15 mouse cellular contexts compared by ENCODE assay signal in the genomic region with DNA sequence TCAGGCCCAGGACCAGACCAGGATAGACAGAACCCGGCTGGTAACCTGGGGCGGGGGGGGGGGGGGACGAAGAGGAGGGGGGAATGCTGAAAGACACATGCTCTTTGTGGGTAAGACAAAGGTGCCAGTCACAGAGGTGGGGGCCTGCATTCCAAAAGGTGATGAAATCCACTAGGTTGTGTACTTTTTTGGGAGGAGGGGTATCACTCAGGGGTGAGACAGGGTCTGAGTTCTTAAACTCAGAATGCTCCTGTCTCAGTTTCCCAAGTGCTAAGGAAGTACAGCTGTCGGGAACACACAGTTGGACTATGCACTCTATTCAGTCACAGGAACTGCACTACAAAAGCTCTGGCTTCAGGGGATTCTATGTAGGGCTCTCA. TPM values are rescaled to one million over a fixed set of nuclear protein-coding genes. Genes with fewer than 3 reads are reported as not detected.
DNase-seq lines count a peak whose midpoint lies in the region; ATAC-seq lines count a peak whose summit lies in the region.
"Had no signal": no experiment of that assay in that cellular context is flagged by ENCODE, and none has a peak within 500 bp of the region (broad histone marks: within the 10 kb centered on the region; RNA-seq: fewer than 3 reads in every experiment).

No protein-coding gene starts in this region.

- no peaks in the 10 kb centered on the region for H3K27me3 ChIP-seq in heart, embryonic 10.5 days (ENCODE audit: insufficient read depth, poor library complexity, severe bottlenecking)
- H3K27me3 ChIP-seq in kidney, embryonic 16.5 days (ENCODE audit: insufficient read depth, low read length) = no peaks in the 10 kb centered on the region
- H3K27me3 ChIP-seq in embryonic facial prominence, embryonic 15.5 days = no peaks in the 10 kb centered on the region
- no peaks in the 10 kb centered on the region for H3K27me3 ChIP-seq in limb, embryonic 15.5 days
- H3K27me3 ChIP-seq: CH12.LX; forebrain, embryonic 13.5 days had no signal

- DNase-seq in heart, embryonic 10.5 days (ENCODE audit: low spot score) = peak; percentile 63
- DNase-seq in heart, postnatal 36 days = no peak
- no peak for DNase-seq in kidney, adult 8-10 months
- no peak for DNase-seq in testis, postnatal 10 days (ENCODE audit: low spot score)
- no peak for DNase-seq in spleen, postnatal 10 days (ENCODE audit: low spot score in 2 of 2)
- DNase-seq: layer of hippocampus, adult 9-11 months had no signal

- no peak overlapping the region for H3K4me2 ChIP-seq in kidney, embryonic 16.5 days (replicated peaks; ENCODE audit: low read depth, low read length)
- H3K4me2 ChIP-seq in embryonic facial prominence, embryonic 15.5 days (replicated peaks) = no peak overlapping the region; the same call in 1 of the 2 replicates
- no peak overlapping the region for H3K4me2 ChIP-seq in limb, embryonic 15.5 days
- H3K4me2 ChIP-seq: forebrain, embryonic 13.5 days; midbrain, embryonic 11.5 days had no signal

- peak overlapping the region; percentile 93 for H3K27ac ChIP-seq in heart, embryonic 10.5 days
- H3K27ac ChIP-seq in kidney, embryonic 16.5 days (ENCODE audit: low read length) = peak overlapping the region; percentile 69
- peak overlapping the region; percentile 80 for H3K27ac ChIP-seq in embryonic facial prominence, embryonic 15.5 days (replicated peaks)
- H3K27ac ChIP-seq in limb, embryonic 15.5 days = peak overlapping the region; percentile 69
- H3K27ac ChIP-seq: forebrain, embryonic 13.5 days; liver, embryonic 14.5 days had no signal

- 38% methylated on average over 3 of the region's 4 CpGs for WGBS in heart, embryonic 10.5 days
- 37% methylated on average over 2 of the region's 4 CpGs for WGBS in kidney, embryonic 16.5 days
- WGBS in embryonic facial prominence, embryonic 15.5 days = 53% methylated on average over 4 of the region's 4 CpGs
- WGBS in limb, embryonic 15.5 days = 43% methylated on average over 2 of the region's 4 CpGs

- H3K9ac ChIP-seq in kidney, embryonic 16.5 days (replicated peaks; ENCODE audit: low read length) = 0 out of 2 replicates have a peak overlapping the region, but pooled peaks have one; percentile 35
- H3K9ac ChIP-seq in embryonic facial prominence, embryonic 15.5 days = no peak overlapping the region
- no peak overlapping the region for H3K9ac ChIP-seq in limb, embryonic 15.5 days
- H3K9ac ChIP-seq: liver, embryonic 14.5 days had no signal

- no peak for ATAC-seq in kidney, embryonic 16.5 days (ENCODE audit: low FRiP score, low TSS enrichment)
- ATAC-seq in embryonic facial prominence, embryonic 15.5 days (ENCODE audit: insufficient number of reproducible peaks, low FRiP score, low TSS enrichment, low read depth) = no peak
- ATAC-seq in limb, embryonic 15.5 days (ENCODE audit: insufficient number of reproducible peaks, low FRiP score, low TSS enrichment, low read depth) = no peak

- peaks cover 85% of the 10 kb centered on the region for H3K4me1 ChIP-seq in heart, embryonic 10.5 days
- peaks cover 65% of the 10 kb centered on the region for H3K4me1 ChIP-seq in kidney, embryonic 16.5 days (ENCODE audit: insufficient read depth, low read length)
- H3K4me1 ChIP-seq in embryonic facial prominence, embryonic 15.5 days = peaks cover 66% of the 10 kb centered on the region
- peaks cover 66% of the 10 kb centered on the region for H3K4me1 ChIP-seq in limb, embryonic 15.5 days

- no peaks in the 10 kb centered on the region for H3K9me3 ChIP-seq in heart, embryonic 10.5 days
- H3K9me3 ChIP-seq in kidney, embryonic 16.5 days (ENCODE audit: low read length) = no peaks in the 10 kb centered on the region
- H3K9me3 ChIP-seq in embryonic facial prominence, embryonic 15.5 days (replicated peaks) = no peaks in the 10 kb centered on the region
- H3K9me3 ChIP-seq in limb, embryonic 15.5 days = no peaks in the 10 kb centered on the region
- H3K9me3 ChIP-seq: forebrain, embryonic 13.5 days had no signal

- H3K4me3 ChIP-seq in heart, embryonic 10.5 days = peak overlapping the region; percentile 36; the same call in 1 of the 2 replicates
- H3K4me3 ChIP-seq in kidney, embryonic 16.5 days (ENCODE audit: low read length) = no peak overlapping the region
- no peak overlapping the region for H3K4me3 ChIP-seq in embryonic facial prominence, embryonic 15.5 days (replicated peaks)
- H3K4me3 ChIP-seq in limb, embryonic 15.5 days = no peak overlapping the region
- H3K4me3 ChIP-seq: forebrain, embryonic 13.5 days had no signal

- H3K36me3 ChIP-seq in heart, embryonic 10.5 days = peaks cover 45% of the 10 kb centered on the region
- H3K36me3 ChIP-seq in kidney, embryonic 16.5 days (ENCODE audit: insufficient read depth, low read length) = peaks cover 18% of the 10 kb centered on the region
- H3K36me3 ChIP-seq in embryonic facial prominence, embryonic 15.5 days = peaks cover 18% of the 10 kb centered on the region
- peaks cover 31% of the 10 kb centered on the region for H3K36me3 ChIP-seq in limb, embryonic 15.5 days

- intact Hi-C loops in heart, postnatal 36 days (cut with DNase I) = no loop called here

RNA-seq across cellular contexts. Expression of a gene that starts 10.0 kb away (rescaled TPM):
- 479 and 560 TPM in 2 replicates for polyA plus RNA-seq in heart, embryonic 10.5 days (2016; fragmentation: Nextera tagmentation; extraction: Ambion mirVana)
- total RNA-seq in heart, postnatal 36 days (2021) = 100 to 1,000 TPM; 712 to 745 TPM
- polyA plus RNA-seq in kidney, embryonic 16.5 days (2015; fragmentation: Nextera tagmentation; extraction: Ambion mirVana) = 356 and 362 TPM in 2 replicates
- 285 and 288 TPM in 2 replicates for polyA plus RNA-seq in embryonic facial prominence, embryonic 15.5 days (2015; fragmentation: Nextera tagmentation; extraction: Ambion mirVana)
- 253 and 288 TPM in 2 replicates for polyA plus RNA-seq in limb, embryonic 15.5 days (2015; fragmentation: Nextera tagmentation; extraction: Ambion mirVana)

RNA-seq across cellular contexts. Expression of a gene that starts 31.3 kb away (rescaled TPM):
- 568 and 608 TPM in 2 replicates for polyA plus RNA-seq in heart, embryonic 10.5 days (2016; fragmentation: Nextera tagmentation; extraction: Ambion mirVana)
- 100 to 1,000 TPM; 431 to 554 TPM for total RNA-seq in heart, postnatal 36 days (2021)
- 631 and 669 TPM in 2 replicates for polyA plus RNA-seq in kidney, embryonic 16.5 days (2015; fragmentation: Nextera tagmentation; extraction: Ambion mirVana)
- polyA plus RNA-seq in embryonic facial prominence, embryonic 15.5 days (2015; fragmentation: Nextera tagmentation; extraction: Ambion mirVana) = 540 and 549 TPM in 2 replicates
- polyA plus RNA-seq in limb, embryonic 15.5 days (2015; fragmentation: Nextera tagmentation; extraction: Ambion mirVana) = 544 and 583 TPM in 2 replicates

RNA-seq across cellular contexts. Expression of a gene that starts 31.5 kb away (rescaled TPM):
- polyA plus RNA-seq in heart, embryonic 10.5 days (2016; fragmentation: Nextera tagmentation; extraction: Ambion mirVana) = 51.9 and 71.5 TPM in 2 replicates
- total RNA-seq in heart, postnatal 36 days (2021) = 10 to 100 TPM; 10.7 to 16.0 TPM
- polyA plus RNA-seq in kidney, embryonic 16.5 days (2015; fragmentation: Nextera tagmentation; extraction: Ambion mirVana) = 67.5 and 68.0 TPM in 2 replicates
- 75.2 and 76.6 TPM in 2 replicates for polyA plus RNA-seq in embryonic facial prominence, embryonic 15.5 days (2015; fragmentation: Nextera tagmentation; extraction: Ambion mirVana)
- 78.5 and 79.1 TPM in 2 replicates for polyA plus RNA-seq in limb, embryonic 15.5 days (2015; fragmentation: Nextera tagmentation; extraction: Ambion mirVana)

RNA-seq across cellular contexts. Expression of a gene that starts 40.9 kb away (rescaled TPM):
- not detected in 2 replicates for polyA plus RNA-seq in heart, embryonic 10.5 days (2016; fragmentation: Nextera tagmentation; extraction: Ambion mirVana)
- not detected for total RNA-seq in heart, postnatal 36 days (2021)
- polyA plus RNA-seq in kidney, embryonic 16.5 days (2015; fragmentation: Nextera tagmentation; extraction: Ambion mirVana) = not detected in 2 replicates
- 0.14 and 0.36 TPM in 2 replicates for polyA plus RNA-seq in embryonic facial prominence, embryonic 15.5 days (2015; fragmentation: Nextera tagmentation; extraction: Ambion mirVana)
- not detected in 2 replicates for polyA plus RNA-seq in limb, embryonic 15.5 days (2015; fragmentation: Nextera tagmentation; extraction: Ambion mirVana)
- total RNA-seq: CH12.LX had no signal
- polyA plus RNA-seq: forebrain, embryonic 13.5 days; gonadal fat pad, adult 2 months; liver, embryonic 14.5 days; midbrain, embryonic 11.5 days; neural tube, embryonic 14.5 days had no signal
